Mouse (Mus musculus): ENCODE results near the gene Foxred2.

Foxred2 gene

GRCm38 (mm10) chr15:77958071-77958470 lies 1.5 kb upstream of the Foxred2 start:
- ChIA-PET CTCF (interaction anchor here in 2 of 4 experiments (0.6 to 2.3 kb wide), 4 partner anchors 8 to 624 kb away, joined by 3 to 11 read pairs (median 3); no protein-coding TSS in a partner anchor), POLR2A (interaction anchor here (0.7 to 11.9 kb wide), 22 partner anchors 10 to 990 kb away, joined by 3 to 213 read pairs (median 5); partner anchors contain the start of genes Eif3d (in 4 of the 4), Txn2 (in 2 of the 4) and Myh9 (in 1 of the 4))

- POLR2A ChIA-PET: interaction anchor here (0.7 to 11.9 kb wide), 31 partner anchors 8 to 990 kb away, joined by 3 to 213 read pairs (median 4); partner anchors contain the start of genes Eif3d (in 4 of the 4), Txn2 (in 2 of the 4), Ift27 (in 1 of the 4) and Myh9 (in 1 of the 4)
- CTCF ChIA-PET: interaction anchor here in 3 of 4 experiments (0.6 to 3.2 kb wide), 5 partner anchors 8 to 624 kb away, joined by 3 to 16 read pairs (median 3); no protein-coding TSS in a partner anchor
Measured at GRCm38 (mm10) chr15:77957625-77958024, 1.1 kb upstream of the Foxred2 start.

GRCm38 (mm10) chr15:77955440-77956403 lies 800 bp downstream of the Foxred2 start:
- ChIA-PET CTCF (interaction anchor here in 3 of 4 experiments (0.5 to 3.2 kb wide), 7 partner anchors 9 to 284 kb away, joined by 3 to 16 read pairs (median 6); no protein-coding TSS in a partner anchor), POLR2A (interaction anchor here (0.6 to 11.9 kb wide), 27 partner anchors 8 to 628 kb away, joined by 3 to 213 read pairs (median 4); partner anchors contain the start of genes Eif3d (in 4 of the 4), Ift27 (in 2 of the 4) and Txn2 (in 1 of the 4))

GRCm38 (mm10) chr15:77954362-77954761 lies 2.2 kb downstream of the Foxred2 start:
- POLR2A ChIA-PET: interaction anchor here in 3 of 4 experiments (0.6 to 11.9 kb wide), 5 partner anchors 11 to 217 kb away, joined by 3 to 213 read pairs (median 5); partner anchors contain the start of gene Eif3d (in 2 of the 3)
- CTCF ChIA-PET: interaction anchor here in 1 of 4 experiments (1.3 kb wide), 1 partner anchor 20 kb away, joined by 4 read pairs; no protein-coding TSS in a partner anchor

- POLR2A ChIA-PET: interaction anchor here in 1 of 4 experiments (11.9 kb wide), 1 partner anchor 16 kb away, joined by 213 read pairs; the partner anchor contains the start of gene Eif3d
- CTCF ChIA-PET: interaction anchor here in 1 of 4 experiments (0.6 kb wide), 1 partner anchor 21 kb away, joined by 3 read pairs; no protein-coding TSS in a partner anchor
Measured at GRCm38 (mm10) chr15:77952921-77953320, 3.6 kb downstream of the Foxred2 start.

- ChIA-PET POLR2A (interaction anchor here in 2 of 4 experiments (0.6 to 3.6 kb wide), 4 partner anchors 8 to 22 kb away, joined by 3 to 11 read pairs (median 5); partner anchors contain the start of gene Eif3d (in 2 of the 2)), CTCF (interaction anchor here in 1 of 4 experiments (2.0 kb wide), 1 partner anchor 15 kb away, joined by 8 read pairs; no protein-coding TSS in a partner anchor)
Measured at GRCm38 (mm10) chr15:77949061-77949460, 7.5 kb downstream of the Foxred2 start.

- ChIA-PET POLR2A (interaction anchor here in 2 of 4 experiments (0.9 to 1.4 kb wide), 5 partner anchors 12 to 25 kb away, joined by 3 to 5 read pairs (median 3); partner anchors contain the start of gene Eif3d (in 2 of the 2)), CTCF (interaction anchor here in 1 of 4 experiments (1.9 kb wide), 1 partner anchor 12 kb away, joined by 8 read pairs; no protein-coding TSS in a partner anchor)
Measured at GRCm38 (mm10) chr15:77945711-77946110, 10.8 kb downstream of the Foxred2 start.

- CTCF ChIA-PET: interaction anchor here in 2 of 4 experiments (0.7 to 1.0 kb wide), 2 partner anchors 12 to 298 kb away, joined by 3 to 4 read pairs; no protein-coding TSS in a partner anchor
- POLR2A ChIA-PET: no interaction called here
Measured at GRCm38 (mm10) chr15:77941563-77941962, 15.0 kb downstream of the Foxred2 start.

- ChIA-PET POLR2A (interaction anchor here in 1 of 4 experiments (1.0 to 2.2 kb wide), 2 partner anchors 10 to 31 kb away, joined by 7 to 13 read pairs; partner anchors contain the start of gene Eif3d), CTCF (interaction anchor here in 2 of 4 experiments (0.6 to 1.6 kb wide), 3 partner anchors 21 to 301 kb away, joined by 3 to 5 read pairs (median 3); no protein-coding TSS in a partner anchor)
Measured at GRCm38 (mm10) chr15:77938516-77938915, 18.0 kb downstream of the Foxred2 start.

GRCm38 (mm10) chr15:77935673-77936375 lies 20.7 kb downstream of the Foxred2 start:
- ChIA-PET POLR2A (interaction anchor here in 3 of 4 experiments (0.6 to 3.4 kb wide), 6 partner anchors 35 to 1261 kb away, joined by 3 to 19 read pairs (median 4); partner anchors contain the start of gene Eif3d (in 1 of the 3)), CTCF (interaction anchor here in 3 of 4 experiments (0.6 to 5.2 kb wide), 5 partner anchors 34 to 304 kb away, joined by 3 to 42 read pairs (median 5); no protein-coding TSS in a partner anchor)

GRCm38 (mm10) chr15:77934968-77935367 lies 21.6 kb downstream of the Foxred2 start:
- CTCF ChIA-PET: interaction anchor here in 3 of 4 experiments (0.7 to 5.2 kb wide), 11 partner anchors 18 to 305 kb away, joined by 3 to 42 read pairs (median 6); partner anchors contain the start of gene Eif3d (in 1 of the 3)
- POLR2A ChIA-PET: interaction anchor here in 1 of 4 experiments (3.4 kb wide), 1 partner anchor 36 kb away, joined by 19 read pairs; the partner anchor contains the start of gene Eif3d

- ChIA-PET CTCF (interaction anchor here (0.5 to 5.2 kb wide), 54 partner anchors 11 to 677 kb away, joined by 3 to 42 read pairs (median 4); partner anchors contain the start of genes Foxred2 (in 3 of the 4), Apol8 (in 1 of the 4), Eif3d (in 1 of the 4) and Ncf4 (in 1 of the 4)), POLR2A (interaction anchor here in 3 of 4 experiments (0.5 to 3.4 kb wide), 11 partner anchors 11 to 895 kb away, joined by 3 to 19 read pairs (median 3); partner anchors contain the start of gene Eif3d (in 3 of the 3))
Measured at GRCm38 (mm10) chr15:77934326-77934725, 22.2 kb downstream of the Foxred2 start.

GRCm38 (mm10) chr15:77933770-77934169 lies 22.8 kb downstream of the Foxred2 start:
- ChIA-PET CTCF (interaction anchor here (0.5 to 5.2 kb wide), 55 partner anchors 12 to 1262 kb away, joined by 3 to 42 read pairs (median 4); partner anchors contain the start of genes Foxred2 (in 3 of the 4), Apol8 (in 1 of the 4), Eif3d (in 1 of the 4) and Ncf4 (in 1 of the 4)), POLR2A (interaction anchor here in 3 of 4 experiments (0.6 to 3.4 kb wide), 13 partner anchors 10 to 167 kb away, joined by 3 to 19 read pairs (median 3); partner anchors contain the start of gene Eif3d (in 3 of the 3))

- POLR2A ChIA-PET: interaction anchor here in 3 of 4 experiments (0.9 to 3.4 kb wide), 10 partner anchors 12 to 180 kb away, joined by 3 to 19 read pairs (median 4); partner anchors contain the start of gene Eif3d (in 2 of the 3)
- CTCF ChIA-PET: interaction anchor here (0.6 to 5.2 kb wide), 25 partner anchors 13 to 1262 kb away, joined by 3 to 42 read pairs (median 7); partner anchors contain the start of genes Foxred2 (in 2 of the 4), Ncf4 (in 1 of the 4) and Pvalb (in 1 of the 4)
Measured at GRCm38 (mm10) chr15:77933222-77933621, 23.3 kb downstream of the Foxred2 start.

- CTCF ChIA-PET: interaction anchor here (0.6 to 5.2 kb wide), 11 partner anchors 15 to 674 kb away, joined by 3 to 42 read pairs (median 4); no protein-coding TSS in a partner anchor
- POLR2A ChIA-PET: interaction anchor here in 2 of 4 experiments (0.6 to 1.5 kb wide), 3 partner anchors 24 to 81 kb away, joined by 3 to 5 read pairs (median 3); no protein-coding TSS in a partner anchor
Measured at GRCm38 (mm10) chr15:77931689-77932016, 24.9 kb downstream of the Foxred2 start.
